Mouse (Mus musculus) left cerebral cortex, adult 2 months (tissue): ENCODE measurements around the gene Rassf7. TPM values are rescaled to one million over a fixed set of nuclear protein-coding genes. Genes with fewer than 3 reads are reported as not detected.

Experiments
- DNase-seq, 2 experiments: peaks; one replicate each; pipeline ENCODE4 v3.0.0; 2021 to 2022; ENCODE audit warnings: low spot score in 2 of 2, mixed read lengths in 1 of 2; ENCODE audit errors: extremely low spot score in 1 of 2
- H3K27ac ChIP-seq: fragments of 200-600 bp; 2 replicates; pipeline ENCODE4 v1.8.1; 2022
- H3K4me3 ChIP-seq: fragments of 200-600 bp; 2 replicates; pipeline ENCODE4 v1.8.1; 2022
- CTCF ChIP-seq: fragments of 200-600 bp; IDR thresholded peaks from 2 replicates; pipeline ENCODE4 v1.8.1; 2022; ENCODE audit warnings: antibody characterized with exemption, mild to moderate bottlenecking, moderate library complexity
- intact Hi-C: fragments of 180-260 bp; cut with DNase I; formaldehyde crosslinking; loops from one replicate; pipeline ENCODE4 v1.15.1; 2025
- total RNA-seq, 2 experiments: library from RNA; stranded (reverse); gene quantifications; 2 replicates each; pipeline ENCODE4 v1.2.3; 2021

Gene Rassf7
- total RNA-seq, 2 experiments from 2014 or later: 0.94 to 1.3 TPM

DNA sequence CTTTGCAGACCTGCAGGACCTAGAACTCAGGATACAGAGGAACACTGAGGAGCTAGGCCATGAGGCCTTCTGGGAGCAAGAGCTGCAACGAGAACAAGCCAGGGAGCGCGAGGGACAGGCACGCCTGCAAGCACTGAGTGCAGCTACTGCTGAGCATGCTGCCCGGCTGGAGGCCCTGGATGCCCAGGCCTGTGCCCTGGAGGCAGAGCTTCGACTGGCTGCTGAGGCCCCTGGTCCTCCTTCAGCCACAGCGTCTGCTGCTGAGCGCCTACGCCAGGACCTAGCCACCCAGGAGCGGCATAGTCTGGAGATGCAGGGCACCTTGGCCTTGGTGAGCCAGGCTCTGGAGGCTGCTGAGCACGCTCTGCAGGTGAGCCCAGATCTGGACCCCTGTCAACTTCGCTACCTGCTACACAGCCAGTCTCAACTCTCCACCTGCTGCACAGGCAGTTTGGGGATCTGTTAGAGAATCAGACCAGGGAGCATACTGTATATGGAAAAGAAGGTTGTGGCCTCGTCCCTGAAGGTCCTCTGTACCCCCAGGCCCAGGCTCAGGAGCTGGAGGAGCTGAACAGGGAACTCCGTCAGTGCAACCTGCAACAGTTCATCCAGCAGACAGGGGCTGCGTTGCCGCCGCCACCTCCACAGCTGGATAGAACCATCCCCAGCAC is 1.8 kb downstream of the Rassf7 start:
- no peak for DNase-seq
- Histone ChIP-seq H3K4me3 (no peak overlapping the region), H3K27ac (no peak overlapping the region)
- no peak for TF ChIP-seq CTCF
- intact Hi-C loops: no loop called here

DNA sequence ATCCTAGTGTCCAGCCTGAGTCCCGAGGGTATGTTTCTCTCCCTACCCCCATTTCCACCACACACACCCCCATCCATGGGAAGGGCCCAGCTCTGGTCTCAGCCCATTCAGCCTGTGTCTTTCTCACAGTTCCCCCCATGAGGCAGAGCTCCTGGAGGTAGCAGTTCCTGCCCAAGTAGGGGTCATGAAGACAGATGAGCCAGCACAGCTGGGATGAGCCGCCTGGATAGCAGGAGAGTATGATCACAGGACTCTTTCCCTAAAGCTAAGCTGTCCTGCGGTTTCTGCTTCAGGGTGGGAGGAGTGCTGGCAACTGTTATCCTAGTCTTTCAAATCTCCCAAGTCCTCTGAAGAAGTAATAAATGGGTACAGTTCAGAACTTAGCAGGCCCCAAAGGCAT is 2.5 kb downstream of the Rassf7 start:
- Histone ChIP-seq H3K4me3 (no peak overlapping the region), H3K27ac (no peak overlapping the region)
- no peak for TF ChIP-seq CTCF
- no peak for DNase-seq
- intact Hi-C loops: no loop called here

DNA sequence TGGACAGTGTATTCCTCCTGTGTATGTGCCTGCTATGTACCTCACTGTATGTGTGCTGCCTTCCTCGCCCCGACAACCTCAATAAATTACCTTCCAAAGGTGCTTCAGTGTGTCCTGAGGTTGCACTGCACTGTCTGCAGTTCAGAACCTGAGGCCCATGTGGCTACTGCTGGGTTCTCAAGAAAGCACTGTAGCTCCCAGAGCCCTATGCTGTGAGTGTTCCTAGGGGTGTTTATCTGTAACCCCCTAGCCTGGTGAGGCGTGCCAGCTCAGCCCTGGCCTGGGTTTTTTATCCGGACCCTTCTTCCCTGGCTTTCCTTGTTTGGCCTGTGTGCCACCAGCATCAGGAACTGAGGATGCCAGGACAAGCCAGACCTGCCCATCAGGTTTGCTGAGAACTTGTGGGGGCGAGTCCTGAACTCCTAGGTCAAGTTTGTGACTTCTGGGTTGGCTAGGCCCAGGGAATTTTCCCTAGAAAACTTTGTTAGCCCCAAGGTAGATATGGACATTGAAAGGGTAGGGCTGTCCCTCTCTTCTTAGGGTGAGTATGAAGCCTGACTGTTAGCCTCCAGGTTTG is 3.0 kb downstream of the Rassf7 start:
- intact Hi-C loops: no loop called here
- DNase-seq: no peak
- H3K4me3 ChIP-seq: no peak overlapping the region
- no peak overlapping the region for H3K27ac ChIP-seq
- no peak for TF ChIP-seq CTCF

DNA sequence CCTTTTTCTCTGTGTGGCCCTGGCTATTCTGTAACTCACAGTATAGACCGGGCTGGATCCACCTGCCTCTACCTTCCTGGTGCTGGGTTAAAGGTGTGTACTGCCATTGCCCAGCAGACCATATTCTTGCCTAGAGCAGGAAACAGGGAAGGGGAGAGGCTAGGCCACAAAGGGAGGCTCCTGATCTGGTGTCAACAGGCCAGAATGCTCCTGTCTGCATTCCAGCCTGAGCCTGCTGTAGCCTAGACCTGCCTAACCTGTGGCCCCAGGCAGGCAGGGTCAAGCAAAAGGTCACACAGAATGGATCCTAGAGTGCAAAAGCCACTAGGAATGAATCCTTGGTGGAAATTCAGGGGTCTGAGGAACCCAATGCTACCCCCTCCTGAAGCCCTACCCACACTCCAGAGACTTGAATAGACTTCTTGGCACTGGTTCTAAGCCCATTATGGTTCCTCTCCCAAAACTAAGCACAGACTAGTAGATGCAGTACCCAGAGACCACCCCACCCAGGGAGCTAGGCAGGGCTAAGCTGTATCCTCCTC is 4.0 kb downstream of the Rassf7 start:
- Histone ChIP-seq H3K4me3 (no peak overlapping the region), H3K27ac (no peak overlapping the region)
- DNase-seq: no peak
- intact Hi-C loops: loop anchor here (2.0 to 5.0 kb wide), 2 partner anchors 25 to 47 kb away; partner anchors contain the start of genes Hras, Lrrc56 and Rnh1
- TF ChIP-seq CTCF: no peak

DNA sequence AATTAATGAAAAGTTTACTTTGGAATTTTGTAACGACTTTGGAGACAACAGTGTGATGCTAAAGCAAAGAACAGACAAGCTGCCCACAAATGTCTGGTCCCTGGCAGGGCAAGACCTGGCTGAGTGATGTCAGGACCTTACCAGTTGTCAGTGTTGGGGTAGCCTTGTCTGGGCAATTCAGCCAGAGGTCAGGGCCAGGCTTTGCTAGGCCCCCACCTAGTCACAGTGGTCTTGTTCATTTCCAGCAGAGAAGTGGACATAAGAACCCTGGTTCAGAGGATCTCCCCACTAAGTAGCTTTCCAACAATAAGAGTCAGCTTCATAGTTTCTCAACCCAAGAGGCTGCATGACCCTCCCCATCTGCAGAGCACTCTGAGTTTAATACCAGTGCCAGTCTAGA is 4.7 kb downstream of the Rassf7 start:
- no peak for DNase-seq
- H3K27ac ChIP-seq: no peak overlapping the region
- no peak overlapping the region for H3K4me3 ChIP-seq
- no peak for TF ChIP-seq CTCF
- intact Hi-C loops: loop anchor here (2.0 to 5.0 kb wide), 2 partner anchors 26 to 48 kb away; partner anchors contain the start of genes Hras, Lrrc56 and Rnh1

DNA sequence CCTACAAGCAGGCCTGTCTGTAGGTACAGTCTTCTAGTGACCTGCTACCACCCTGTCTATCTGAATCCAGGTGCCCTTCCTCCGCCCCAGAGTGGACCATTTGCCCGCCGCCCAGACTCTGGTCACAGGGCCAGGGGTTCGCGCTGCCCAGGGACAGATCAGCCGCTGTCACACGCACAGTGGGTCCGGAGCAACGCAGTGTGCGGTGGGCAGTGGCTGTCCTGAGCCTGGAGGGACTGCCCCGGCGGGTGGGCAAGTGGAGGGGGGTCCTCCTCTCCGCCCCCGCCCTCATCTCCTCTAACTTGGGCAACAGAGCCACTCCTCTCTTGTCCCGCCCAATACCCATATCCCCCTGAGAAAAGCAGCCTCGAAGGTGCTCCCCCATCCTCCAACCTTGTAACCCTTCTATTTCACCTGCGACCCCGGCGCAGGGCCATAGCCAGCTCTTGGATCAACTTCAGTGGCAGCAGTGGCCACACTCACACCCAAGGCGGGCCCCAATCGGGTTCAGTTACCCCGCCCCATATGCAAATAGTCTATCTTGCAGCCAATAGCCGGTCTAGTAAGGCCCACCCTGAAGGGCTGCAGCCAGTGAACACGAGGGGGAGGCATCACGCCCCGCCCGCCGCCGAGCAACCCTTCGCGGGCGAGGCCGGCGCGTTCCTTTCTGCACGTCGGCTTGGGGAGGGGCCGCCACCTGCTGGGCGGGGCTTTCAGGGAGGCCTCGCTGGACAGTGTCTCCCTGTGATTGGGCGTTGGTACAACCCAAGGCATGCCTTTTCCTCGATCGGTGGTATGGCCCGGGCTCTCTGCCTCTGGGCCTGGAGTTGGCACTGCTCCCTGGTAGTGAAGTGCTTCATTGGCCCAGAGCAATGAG is 5.8 kb downstream of the Rassf7 start:
- Histone ChIP-seq H3K4me3 (peak overlapping the region; percentile 36), H3K27ac (peak overlapping the region; percentile 41; the same call in 1 of the 2 replicates)
- intact Hi-C loops: loop anchor here (2.0 to 5.0 kb wide), 2 partner anchors 27 to 49 kb away; partner anchors contain the start of genes Hras, Lrrc56 and Rnh1
- DNase-seq: peak; percentile 90 to 91
- TF ChIP-seq CTCF: peak; percentile 20; the same call in 1 of the 2 replicates

DNA sequence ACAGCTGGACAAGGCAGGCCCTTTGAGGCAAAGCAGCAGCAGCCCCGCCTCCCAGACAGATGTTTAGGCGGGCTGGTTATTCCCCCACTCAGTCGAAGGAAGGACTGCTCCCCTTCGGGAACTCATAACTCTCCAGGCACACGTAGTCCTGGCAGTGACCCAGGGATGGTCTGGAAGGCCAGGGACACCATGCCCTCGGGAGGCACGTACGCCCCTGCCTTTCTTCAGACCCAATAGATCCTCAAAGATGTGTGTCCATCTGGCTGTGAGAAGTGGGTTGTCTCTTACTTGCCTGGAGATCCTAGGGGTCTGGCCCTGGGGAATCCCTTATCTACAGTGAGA is 6.4 kb downstream of the Rassf7 start:
- no peak for TF ChIP-seq CTCF
- intact Hi-C loops: loop anchor here (5.0 kb wide), 1 partner anchor 50 kb away; the partner anchor contains the start of gene Rnh1
- peak overlapping the region; percentile 36 for H3K4me3 ChIP-seq
- H3K27ac ChIP-seq: peak overlapping the region; percentile 41; the same call in 1 of the 2 replicates
- no peak for DNase-seq

DNA sequence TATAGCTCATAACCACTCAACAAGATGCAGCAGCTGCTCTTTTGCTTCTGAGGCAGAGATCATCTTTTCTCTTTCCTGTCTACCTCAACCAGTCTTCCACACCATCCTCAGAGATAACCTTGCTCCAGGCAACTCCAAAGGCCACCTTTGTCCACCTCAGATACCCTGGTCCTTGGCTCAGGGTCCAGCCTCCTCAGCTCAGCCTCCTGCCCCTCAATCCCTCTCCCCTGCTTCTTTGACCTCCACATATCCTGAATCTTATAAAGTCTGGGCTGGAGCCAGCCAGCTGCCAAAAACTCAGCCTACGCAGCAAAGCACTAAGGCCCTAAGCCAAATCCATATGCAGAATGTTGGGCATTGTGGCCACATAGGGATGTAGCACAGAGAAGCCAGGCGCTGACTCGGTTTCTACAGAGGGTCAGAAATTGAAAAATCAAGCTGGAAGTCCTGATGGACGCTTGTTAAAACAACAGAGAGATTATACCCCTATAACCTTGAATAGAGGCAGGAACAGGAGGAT is 7.1 kb downstream of the Rassf7 start:
- H3K27ac ChIP-seq: no peak overlapping the region
- DNase-seq: no peak
- intact Hi-C loops: loop anchor here (5.0 kb wide), 1 partner anchor 50 kb away; the partner anchor contains the start of gene Rnh1
- no peak for TF ChIP-seq CTCF
- H3K4me3 ChIP-seq: no peak overlapping the region

DNA sequence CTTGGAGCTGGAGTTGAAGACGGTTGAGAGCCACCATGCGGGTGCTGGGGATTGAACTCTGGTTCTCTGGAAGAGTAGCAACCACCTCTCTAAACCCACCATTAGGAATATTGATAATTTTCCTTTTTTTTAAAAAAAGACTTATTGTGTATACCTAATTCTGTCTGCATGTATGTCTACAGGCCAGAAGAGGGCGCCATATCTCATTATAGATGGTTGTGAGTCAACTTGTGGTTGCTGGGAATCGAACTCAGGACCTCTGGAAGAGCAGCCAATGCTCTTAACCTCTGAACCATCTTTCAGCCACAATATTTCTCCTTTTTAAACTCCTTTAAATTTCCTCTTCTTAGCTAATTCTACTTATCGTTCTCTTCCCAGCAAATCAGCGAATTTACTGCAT is 10.9 kb downstream of the Rassf7 start:
- intact Hi-C loops: no loop called here
- DNase-seq: no peak
- no peak overlapping the region for H3K27ac ChIP-seq
- TF ChIP-seq CTCF: peak; percentile 23; the same call in 1 of the 2 replicates
- H3K4me3 ChIP-seq: no peak overlapping the region

DNA sequence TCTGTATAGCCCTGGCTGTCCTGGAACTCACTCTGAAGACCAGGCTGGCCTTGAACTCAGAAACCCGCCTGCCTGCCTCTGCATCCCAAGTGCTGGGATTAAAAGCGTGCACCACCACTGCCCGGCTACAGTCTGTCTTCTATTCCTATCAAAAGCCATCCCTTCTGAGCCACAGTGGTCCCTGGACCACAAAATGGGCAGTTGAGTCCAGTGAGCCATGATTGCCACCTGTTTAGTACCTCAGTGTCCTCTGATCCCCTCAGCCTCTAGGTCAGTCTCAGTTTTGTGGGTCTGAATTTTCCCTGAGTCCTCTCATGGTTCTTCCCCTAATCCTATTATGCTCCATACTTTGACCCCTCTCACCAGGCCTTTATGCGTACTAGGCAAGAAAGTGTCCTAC is 12.1 kb downstream of the Rassf7 start:
- TF ChIP-seq CTCF: no peak
- peak overlapping the region; percentile 100 for H3K27ac ChIP-seq
- DNase-seq: no peak
- no peak overlapping the region for H3K4me3 ChIP-seq
- intact Hi-C loops: loop anchor here (2.0 kb wide), 1 partner anchor 135 kb away; no protein-coding TSS in a partner anchor

DNA sequence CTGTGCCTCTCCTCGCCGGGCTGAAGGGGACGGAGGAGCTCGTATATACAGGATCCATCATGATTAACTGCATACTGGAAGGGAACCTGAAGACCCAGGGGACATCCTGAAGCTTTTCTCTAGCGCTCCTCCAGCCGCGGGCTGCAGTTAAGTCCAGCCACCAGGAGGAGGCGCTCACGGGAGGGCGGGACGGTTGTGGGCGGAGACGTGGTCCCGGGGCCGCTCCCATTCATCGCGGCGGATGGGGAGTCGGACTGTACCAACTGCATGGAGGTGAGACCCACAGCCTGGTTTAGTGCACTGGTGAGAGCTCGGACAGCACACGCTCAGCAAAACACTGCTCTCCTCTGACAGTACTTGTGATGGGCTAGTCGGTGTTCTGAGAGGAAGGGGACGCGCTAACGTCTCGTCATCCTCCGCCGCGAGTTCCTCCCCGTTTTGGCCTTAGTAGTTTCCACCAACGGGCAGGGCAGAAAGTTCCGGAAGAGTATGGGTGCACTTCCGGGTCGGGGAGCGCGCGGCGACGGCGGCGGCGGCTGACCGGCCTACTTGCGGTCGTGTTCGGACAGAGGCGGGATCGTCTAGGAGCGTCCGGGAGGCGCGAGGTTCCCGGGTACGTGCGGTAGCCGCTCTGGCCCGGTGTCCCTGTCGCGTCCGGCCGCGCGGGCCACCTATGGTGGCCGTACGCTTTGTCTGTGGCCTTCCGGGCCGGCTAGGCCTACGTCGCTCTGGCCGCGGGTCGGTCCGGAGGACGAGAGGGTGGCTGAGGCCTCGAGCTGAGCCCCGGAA is 12.8 kb downstream of the Rassf7 start, which contains the start of gene Phrf1:
Gene Phrf1 (plus strand): TSS at position 506 of the 789 bp plus-strand sequence.
- peak; percentile 100 for TF ChIP-seq CTCF
- intact Hi-C loops: loop anchor here (2.0 kb wide), 1 partner anchor 134 kb away; no protein-coding TSS in a partner anchor
- H3K27ac ChIP-seq: peak within 1 kb of the TSS; percentile 100
- DNase-seq: peak; percentile 88 to 96
- H3K4me3 ChIP-seq: peak within 1 kb of the TSS; percentile 100
